Comparison of ENCODE assay signal across 17 mouse cellular contexts in the genomic region with DNA sequence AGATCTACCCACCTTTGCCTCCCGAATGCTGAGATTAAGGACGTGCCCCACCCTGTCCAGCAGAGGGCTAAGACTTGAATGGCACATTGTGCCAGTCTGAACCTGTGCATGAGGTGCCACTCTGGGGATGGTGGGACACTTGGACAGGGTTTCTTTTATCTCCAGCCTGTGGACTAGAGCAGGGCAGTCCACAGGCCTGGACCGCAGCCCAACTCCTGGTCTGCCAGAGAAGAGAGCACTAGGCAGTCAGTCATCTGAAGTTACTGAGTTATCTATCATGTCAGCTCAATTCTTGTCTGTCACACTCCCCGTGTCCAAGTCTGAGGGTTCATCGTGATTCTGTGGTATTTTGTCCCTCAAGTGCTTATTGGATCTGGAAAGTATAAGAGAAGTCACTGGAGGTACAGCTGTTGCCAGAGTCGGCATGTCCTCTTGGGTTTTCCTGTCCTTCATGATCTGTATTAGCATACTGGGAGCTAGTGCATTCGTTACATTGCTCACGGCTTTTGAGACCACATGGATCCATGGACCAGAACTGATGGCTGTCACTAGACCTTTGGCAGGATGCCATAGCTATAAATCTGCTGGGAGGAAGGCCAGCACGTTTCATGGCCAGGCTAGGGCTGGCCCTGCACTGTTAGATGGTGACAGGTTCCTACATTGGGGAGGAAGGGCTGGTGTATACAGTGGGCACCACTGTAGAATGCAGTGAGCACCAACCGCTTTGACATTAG. TPM values are rescaled to one million over a fixed set of nuclear protein-coding genes. Genes with fewer than 3 reads are reported as not detected.
DNase-seq lines count a peak whose midpoint lies in the region; ATAC-seq and TF ChIP-seq lines count a peak whose summit lies in the region.
"Had no signal": no experiment of that assay in that cellular context is flagged by ENCODE, and none has a peak within 500 bp of the region (broad histone marks: within the 10 kb centered on the region; RNA-seq: fewer than 3 reads in every experiment).

No protein-coding gene starts in this region.

- no peaks in the 10 kb centered on the region for H3K4me1 ChIP-seq in intestine, embryonic 16.5 days (ENCODE audit: control insufficient read depth, insufficient read depth, low read length)
- H3K4me1 ChIP-seq in intestine, embryonic 15.5 days (replicated peaks) = no peaks in the 10 kb centered on the region
- no peaks in the 10 kb centered on the region for H3K4me1 ChIP-seq in forebrain, embryonic 15.5 days
- H3K4me1 ChIP-seq: midbrain, embryonic 13.5 days had no signal

- no peaks in the 10 kb centered on the region for H3K27me3 ChIP-seq in intestine, embryonic 16.5 days (replicated peaks; ENCODE audit: control insufficient read depth, insufficient read depth, low read length)
- H3K27me3 ChIP-seq in intestine, embryonic 15.5 days (replicated peaks) = no peaks in the 10 kb centered on the region
- H3K27me3 ChIP-seq in forebrain, embryonic 15.5 days = no peaks in the 10 kb centered on the region
- H3K27me3 ChIP-seq: midbrain, embryonic 13.5 days had no signal

- H3K27ac ChIP-seq in intestine, embryonic 16.5 days (ENCODE audit: low read length) = no peak overlapping the region
- H3K27ac ChIP-seq in intestine, embryonic 15.5 days = no peak overlapping the region
- H3K27ac ChIP-seq in forebrain, embryonic 15.5 days (replicated peaks) = no peak overlapping the region
- H3K27ac ChIP-seq: liver, embryonic 14.5 days; midbrain, embryonic 13.5 days had no signal

- TF ChIP-seq CTCF in brain, embryonic 14.5 days (IDR thresholded peaks at IDR 0.05; ENCODE audit: borderline replicate concordance, extremely low read depth, insufficient read depth, insufficient read length) = no peak

- no peaks in the 10 kb centered on the region for H3K36me3 ChIP-seq in intestine, embryonic 16.5 days (ENCODE audit: control insufficient read depth, insufficient read depth, low read length)
- no peaks in the 10 kb centered on the region for H3K36me3 ChIP-seq in intestine, embryonic 15.5 days
- no peaks in the 10 kb centered on the region for H3K36me3 ChIP-seq in forebrain, embryonic 15.5 days
- H3K36me3 ChIP-seq: midbrain, embryonic 13.5 days had no signal

- no peak overlapping the region for H3K9ac ChIP-seq in intestine, embryonic 16.5 days (ENCODE audit: low read depth, low read length)
- H3K9ac ChIP-seq in intestine, embryonic 15.5 days = no peak overlapping the region
- H3K9ac ChIP-seq in forebrain, embryonic 15.5 days (replicated peaks) = no peak overlapping the region
- H3K9ac ChIP-seq: liver, embryonic 14.5 days; midbrain, embryonic 13.5 days had no signal

- H3K9me3 ChIP-seq in intestine, embryonic 16.5 days (ENCODE audit: control insufficient read depth, low read length) = no peaks in the 10 kb centered on the region
- no peaks in the 10 kb centered on the region for H3K9me3 ChIP-seq in intestine, embryonic 15.5 days
- H3K9me3 ChIP-seq in forebrain, embryonic 15.5 days = no peaks in the 10 kb centered on the region
- H3K9me3 ChIP-seq: midbrain, embryonic 13.5 days had no signal

- H3K4me2 ChIP-seq in intestine, embryonic 16.5 days (ENCODE audit: low read depth, low read length) = no peak overlapping the region
- H3K4me2 ChIP-seq in intestine, embryonic 15.5 days (replicated peaks) = no peak overlapping the region
- no peak overlapping the region for H3K4me2 ChIP-seq in forebrain, embryonic 15.5 days (replicated peaks)
- H3K4me2 ChIP-seq: midbrain, embryonic 13.5 days had no signal

- no peak for TF ChIP-seq POLR2A in brain, embryonic 14.5 days (IDR thresholded peaks at IDR 0.05; ENCODE audit: borderline replicate concordance, extremely low read depth, insufficient read depth, insufficient read length, poor library complexity, severe bottlenecking)

- peak; percentile 52 for DNase-seq in adrenal gland, postnatal 10 days
- no peak for DNase-seq in adrenal gland, adult 8-10 months
- peak; percentile 14 for DNase-seq in brain, embryonic 14.5 days (ENCODE audit: low read depth)
- DNase-seq in kidney, postnatal 10 days = peak; percentile 51
- DNase-seq in urinary bladder, postnatal 25 days (ENCODE audit: low spot score) = no peak
- DNase-seq: cerebellum, adult 9-11 months; thymus, postnatal 25 days had no signal

- no peak overlapping the region for H3K4me3 ChIP-seq in intestine, embryonic 16.5 days (ENCODE audit: low read length)
- no peak overlapping the region for H3K4me3 ChIP-seq in intestine, embryonic 15.5 days (replicated peaks)
- no peak overlapping the region for H3K4me3 ChIP-seq in forebrain, embryonic 15.5 days
- H3K4me3 ChIP-seq: midbrain, embryonic 13.5 days had no signal

- peak; percentile 46; the same call in 1 of the 2 replicates for ATAC-seq in intestine, embryonic 16.5 days
- ATAC-seq in intestine, embryonic 15.5 days = no peak
- no peak for ATAC-seq in forebrain, embryonic 15.5 days (replicated peaks)
- ATAC-seq: forebrain, embryonic 14.5 days; midbrain, embryonic 13.5 days had no signal

- whole genome bisulfite sequencing in intestine, embryonic 16.5 days = 75% methylated on average over 10 of the region's 10 CpGs
- WGBS in intestine, embryonic 15.5 days = 72% methylated on average over 10 of the region's 10 CpGs
- 78% methylated on average over 10 of the region's 10 CpGs for WGBS in forebrain, embryonic 15.5 days

RNA-seq across cellular contexts. Expression of gene Cda, which starts 14.2 kb away (rescaled TPM):
- total RNA-seq in adrenal gland, postnatal 10 days (2021) = 10 to 100 TPM; 12.3 to 13.4 TPM
- 10 to 100 TPM in 2 of 4 experiments, 1 to 10 TPM in 2; 7.2 to 20.4 (median 14.7) TPM for total RNA-seq in adrenal gland, adult 8-10 months (2022)
- polyA plus RNA-seq in intestine, embryonic 16.5 days (2015; fragmentation: Nextera tagmentation; extraction: Ambion mirVana) = 39.2 and 42.4 TPM in 2 replicates
- 26.5 and 30.5 TPM in 2 replicates for polyA plus RNA-seq in intestine, embryonic 15.5 days (2015; fragmentation: Nextera tagmentation; extraction: Ambion mirVana)
- polyA plus RNA-seq in brain, embryonic 14.5 days (2012; rRNA removed) = 1.9 and 3.2 TPM in 2 replicates
- polyA plus RNA-seq in forebrain, embryonic 15.5 days (2015; fragmentation: Nextera tagmentation; extraction: Ambion mirVana) = 1.4 and 2.2 TPM in 2 replicates
- total RNA-seq: hematopoietic stem cell, adult 5-6 weeks had no signal

RNA-seq across cellular contexts. Expression of gene Pink1, which starts 27.5 kb away (rescaled TPM):
- total RNA-seq in adrenal gland, postnatal 10 days (2021) = 100 to 1,000 TPM; 171 to 188 TPM
- 100 to 1,000 TPM; 172 to 218 (median 206) TPM for total RNA-seq in adrenal gland, adult 8-10 months (2022)
- polyA plus RNA-seq in intestine, embryonic 16.5 days (2015; fragmentation: Nextera tagmentation; extraction: Ambion mirVana) = 30.7 and 38.9 TPM in 2 replicates
- 35.9 and 36.1 TPM in 2 replicates for polyA plus RNA-seq in intestine, embryonic 15.5 days (2015; fragmentation: Nextera tagmentation; extraction: Ambion mirVana)
- polyA plus RNA-seq in brain, embryonic 14.5 days (2012; rRNA removed) = 87.9 and 92.7 TPM in 2 replicates
- 89.6 and 98.5 TPM in 2 replicates for polyA plus RNA-seq in forebrain, embryonic 15.5 days (2015; fragmentation: Nextera tagmentation; extraction: Ambion mirVana)

RNA-seq across cellular contexts. Expression of gene Fam43b, which starts 42.7 kb away (rescaled TPM):
- total RNA-seq in adrenal gland, postnatal 10 days (2021) = 1 to 10 TPM; 1.8 to 2.0 TPM
- 1 to 10 TPM; 2.9 to 6.1 (median 3.9) TPM for total RNA-seq in adrenal gland, adult 8-10 months (2022)
- polyA plus RNA-seq in intestine, embryonic 16.5 days (2015; fragmentation: Nextera tagmentation; extraction: Ambion mirVana) = not detected in 2 replicates
- 0.05 TPM in 1 of 2 replicates, not detected in the other for polyA plus RNA-seq in intestine, embryonic 15.5 days (2015; fragmentation: Nextera tagmentation; extraction: Ambion mirVana)
- polyA plus RNA-seq in brain, embryonic 14.5 days (2012; rRNA removed) = 2.9 and 4.3 TPM in 2 replicates
- polyA plus RNA-seq in forebrain, embryonic 15.5 days (2015; fragmentation: Nextera tagmentation; extraction: Ambion mirVana) = 4.7 and 7.2 TPM in 2 replicates
- total RNA-seq: gastrocnemius, adult 18-20 months; heart, adult 8-10 months had no signal
- polyA plus RNA-seq: liver, embryonic 14.5 days; stomach, embryonic 16.5 days had no signal

RNA-seq across cellular contexts. Expression of gene Ddost, which starts 49.1 kb away (rescaled TPM):
- 100 to 1,000 TPM; 118 to 129 TPM for total RNA-seq in adrenal gland, postnatal 10 days (2021)
- 100 to 1,000 TPM; 138 to 154 (median 143) TPM for total RNA-seq in adrenal gland, adult 8-10 months (2022)
- 415 and 427 TPM in 2 replicates for polyA plus RNA-seq in intestine, embryonic 16.5 days (2015; fragmentation: Nextera tagmentation; extraction: Ambion mirVana)
- polyA plus RNA-seq in intestine, embryonic 15.5 days (2015; fragmentation: Nextera tagmentation; extraction: Ambion mirVana) = 379 and 414 TPM in 2 replicates
- polyA plus RNA-seq in brain, embryonic 14.5 days (2012; rRNA removed) = 152 and 167 TPM in 2 replicates
- polyA plus RNA-seq in forebrain, embryonic 15.5 days (2015; fragmentation: Nextera tagmentation; extraction: Ambion mirVana) = 178 and 183 TPM in 2 replicates

Comparison
In these comparisons a context has a peak if more than half of its experiments do, and no peak if none do; other contexts are left out.
1. DNase-seq: peak in adrenal gland, postnatal 10 days (single experiment), brain, embryonic 14.5 days (single experiment) and kidney, postnatal 10 days (single experiment); none in adrenal gland, adult 8-10 months (single experiment) and urinary bladder, postnatal 25 days (single experiment).